Mouse (Mus musculus): ENCODE measurements around the gene Rbms3. TPM values are rescaled to one million over a fixed set of nuclear protein-coding genes. Genes with fewer than 3 reads are reported as not detected.

The Rbms3 gene
- total and polyA plus RNA-seq, 2 experiments = 2.4 to 4.0 TPM

GRCm38 (mm10) chr9:117250036-117250830 lies 379.5 kb downstream of the Rbms3 start:
- H3K9ac ChIP-seq (ENCODE audit: low read depth, low read length) = no peak overlapping the region; the same call in 1 of the 2 replicates

GRCm38 (mm10) chr9:117247311-117247980 lies 382.3 kb downstream of the Rbms3 start:
- DNase-seq (ENCODE audit: extremely low read depth, low read depth, low spot score) = no peak
- WGBS = 16% methylated on average over 5 of the region's 5 CpGs
- no peak overlapping the region; the same call in 1 of the 2 replicates for H3K27ac ChIP-seq (replicated peaks; ENCODE audit: insufficient read depth, low read depth, low read length)
- H3K4me3 ChIP-seq (ENCODE audit: insufficient read depth, low read depth, low read length) = no peak overlapping the region
- H3K79me2 ChIP-seq (ENCODE audit: control insufficient read depth, insufficient read depth, low read length) = no peaks in the 10 kb centered on the region
- no peaks in the 10 kb centered on the region for H3K36me3 ChIP-seq (ENCODE audit: control insufficient read depth, insufficient read depth, low read length)
- TF ChIP-seq POLR2A (IDR thresholded peaks at IDR 0.05; ENCODE audit: extremely low read depth, insufficient read depth, low read length) (no peak), CTCF (IDR thresholded peaks at IDR 0.05; ENCODE audit: low read depth, low read length) (no peak)
- H3K4me1 ChIP-seq (ENCODE audit: control insufficient read depth, insufficient read depth, low read length) = no peaks in the 10 kb centered on the region
- H3K9ac ChIP-seq (ENCODE audit: low read depth, low read length) = no peak overlapping the region
- no peaks in the 10 kb centered on the region for H3K27me3 ChIP-seq (ENCODE audit: control insufficient read depth, insufficient read depth, low read length)

More at GRCm38 (mm10) chr9:117250036-117250830, 379.5 kb downstream of the Rbms3 start:
- Histone ChIP-seq H3K4me1 (ENCODE audit: control insufficient read depth, insufficient read depth, low read length) (no peaks in the 10 kb centered on the region), H3K36me3 (ENCODE audit: control insufficient read depth, insufficient read depth, low read length) (no peaks in the 10 kb centered on the region), H3K79me2 (ENCODE audit: control insufficient read depth, insufficient read depth, low read length) (no peaks in the 10 kb centered on the region), H3K27me3 (ENCODE audit: control insufficient read depth, insufficient read depth, low read length) (no peaks in the 10 kb centered on the region), H3K4me3 (ENCODE audit: insufficient read depth, low read depth, low read length) (peak overlapping the region; percentile 31), H3K27ac (replicated peaks; ENCODE audit: insufficient read depth, low read depth, low read length) (peak overlapping the region; percentile 50)
- no peak for DNase-seq (ENCODE audit: extremely low read depth, low read depth, low spot score)
- 59% methylated on average over 13 of the region's 13 CpGs for WGBS
- TF ChIP-seq POLR2A (IDR thresholded peaks at IDR 0.05; ENCODE audit: extremely low read depth, insufficient read depth, low read length) (no peak), CTCF (IDR thresholded peaks at IDR 0.05; ENCODE audit: low read depth, low read length) (no peak)

- Histone ChIP-seq H3K9ac (ENCODE audit: low read depth, low read length) (no peak overlapping the region), H3K4me3 (ENCODE audit: insufficient read depth, low read depth, low read length) (no peak overlapping the region), H3K27ac (replicated peaks; ENCODE audit: insufficient read depth, low read depth, low read length) (no peak overlapping the region), H3K4me1 (ENCODE audit: control insufficient read depth, insufficient read depth, low read length) (no peaks in the 10 kb centered on the region), H3K27me3 (ENCODE audit: control insufficient read depth, insufficient read depth, low read length) (no peaks in the 10 kb centered on the region), H3K79me2 (ENCODE audit: control insufficient read depth, insufficient read depth, low read length) (no peaks in the 10 kb centered on the region), H3K36me3 (ENCODE audit: control insufficient read depth, insufficient read depth, low read length) (no peaks in the 10 kb centered on the region)
- 83% methylated on average over 12 of the region's 12 CpGs for WGBS
- no peak for DNase-seq (ENCODE audit: extremely low read depth, low read depth, low spot score)
- no peak for TF ChIP-seq POLR2A (IDR thresholded peaks at IDR 0.05; ENCODE audit: extremely low read depth, insufficient read depth, low read length)
- TF ChIP-seq CTCF (IDR thresholded peaks at IDR 0.05; ENCODE audit: low read depth, low read length) = no peak
Observed at GRCm38 (mm10) chr9:117246173-117246572, 383.5 kb downstream of the Rbms3 start.

DNA sequence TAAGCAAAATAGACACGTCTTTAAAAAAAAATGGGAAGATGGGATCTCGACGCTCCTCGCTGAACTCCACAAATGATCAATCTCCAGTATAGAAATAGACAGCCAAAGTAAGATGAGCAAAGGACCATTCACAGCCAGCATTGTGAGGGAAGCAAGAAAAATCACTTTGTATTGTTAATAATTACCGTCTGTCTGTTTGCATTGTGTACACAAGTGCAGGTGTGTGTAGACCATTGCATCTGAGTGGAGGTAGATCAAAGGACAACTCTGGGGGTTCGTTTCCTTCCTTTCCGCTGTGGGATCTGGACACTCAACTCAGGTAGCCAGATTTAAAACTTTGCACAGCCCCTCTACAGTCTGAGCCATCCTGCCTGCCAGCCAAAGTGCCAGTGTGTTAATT lies 386.3 kb downstream of the Rbms3 start:
- no peak overlapping the region for H3K9ac ChIP-seq (ENCODE audit: low read depth, low read length)
- H3K4me1 ChIP-seq (ENCODE audit: control insufficient read depth, insufficient read depth, low read length) = no peaks in the 10 kb centered on the region
- no peaks in the 10 kb centered on the region for H3K79me2 ChIP-seq (ENCODE audit: control insufficient read depth, insufficient read depth, low read length)
- no peaks in the 10 kb centered on the region for H3K27me3 ChIP-seq (ENCODE audit: control insufficient read depth, insufficient read depth, low read length)
- H3K36me3 ChIP-seq (ENCODE audit: control insufficient read depth, insufficient read depth, low read length) = no peaks in the 10 kb centered on the region
- TF ChIP-seq POLR2A (IDR thresholded peaks at IDR 0.05; ENCODE audit: extremely low read depth, insufficient read depth, low read length) = no peak
- TF ChIP-seq CTCF (IDR thresholded peaks at IDR 0.05; ENCODE audit: low read depth, low read length) = no peak
- WGBS = 36% methylated on average over 7 of the region's 7 CpGs
- H3K27ac ChIP-seq (replicated peaks; ENCODE audit: insufficient read depth, low read depth, low read length) = no peak overlapping the region
- no peak overlapping the region for H3K4me3 ChIP-seq (ENCODE audit: insufficient read depth, low read depth, low read length)
- DNase-seq (ENCODE audit: extremely low read depth, low read depth, low spot score) = no peak

DNA sequence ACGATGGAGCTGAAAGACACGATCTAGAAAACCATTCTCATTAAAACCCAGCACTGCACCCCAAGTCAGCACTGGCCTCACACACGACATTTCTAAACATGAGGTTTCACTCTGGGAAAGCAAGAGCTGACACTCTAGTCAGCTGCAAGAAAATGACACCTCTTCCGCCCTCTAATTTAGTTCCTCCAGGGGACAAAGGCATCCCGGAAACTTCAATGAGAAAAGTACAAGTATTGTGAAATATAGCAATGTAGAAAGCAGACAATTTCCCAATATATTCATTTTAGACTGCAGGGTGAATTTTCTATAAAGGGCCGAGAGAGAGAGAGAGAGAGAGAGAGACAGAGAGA lies 395.0 kb downstream of the Rbms3 start:
- Histone ChIP-seq H3K4me3 (ENCODE audit: insufficient read depth, low read depth, low read length) (no peak overlapping the region), H3K36me3 (ENCODE audit: control insufficient read depth, insufficient read depth, low read length) (no peaks in the 10 kb centered on the region), H3K27ac (replicated peaks; ENCODE audit: insufficient read depth, low read depth, low read length) (no peak overlapping the region), H3K79me2 (ENCODE audit: control insufficient read depth, insufficient read depth, low read length) (no peaks in the 10 kb centered on the region), H3K9ac (ENCODE audit: low read depth, low read length) (no peak overlapping the region), H3K4me1 (ENCODE audit: control insufficient read depth, insufficient read depth, low read length) (peaks cover 2% of the 10 kb centered on the region; the same call in 1 of the 2 replicates), H3K27me3 (ENCODE audit: control insufficient read depth, insufficient read depth, low read length) (no peaks in the 10 kb centered on the region)
- TF ChIP-seq POLR2A (IDR thresholded peaks at IDR 0.05; ENCODE audit: extremely low read depth, insufficient read depth, low read length) (no peak), CTCF (IDR thresholded peaks at IDR 0.05; ENCODE audit: low read depth, low read length) (no peak)
- WGBS = 70% methylated on average over 6 of the region's 6 CpGs
- DNase-seq (ENCODE audit: extremely low read depth, low read depth, low spot score) = no peak

All from liver, adult 2 months (tissue).